Mouse (Mus musculus) forebrain, postnatal 0 days (tissue): Measurements from ENCODE around the gene Asb15. TPM values are rescaled to one million over a fixed set of nuclear protein-coding genes. Genes with fewer than 3 reads are reported as not detected.

ENCODE experiments used
- ATAC-seq: fragments of 200-750 bp; cut with Nextera tagmentation; 2 replicates; pipeline ENCODE4 v1.8.0; 2017; ENCODE audit warnings: mild to moderate bottlenecking, moderate library complexity
- DNase-seq: peaks from one replicate; pipeline ENCODE4 v3.0.0-alpha.2; 2015
- H3K27ac ChIP-seq: fragments of 300-500 bp; sonication (generic); 2 replicates; pipeline ENCODE4 v1.5.1; 2014; ENCODE audit warnings: low read depth, mild to moderate bottlenecking, antibody characterized with exemption, low read length, moderate library complexity, mixed read lengths
- H3K27me3 ChIP-seq: fragments of 300-500 bp; sonication (generic); 2 replicates; pipeline ENCODE4 v1.6.1; 2014; ENCODE audit warnings: mild to moderate bottlenecking, low read length, mixed read lengths; ENCODE audit not compliant: insufficient read depth
- H3K36me3 ChIP-seq: fragments of 300-500 bp; sonication (generic); 2 replicates; pipeline ENCODE4 v1.6.1; 2014; ENCODE audit warnings: mild to moderate bottlenecking, moderate library complexity; ENCODE audit not compliant: insufficient read depth
- H3K4me1 ChIP-seq: fragments of 300-500 bp; sonication (generic); 2 replicates; pipeline ENCODE4 v1.6.1; 2014; ENCODE audit warnings: antibody characterized with exemption; ENCODE audit not compliant: insufficient read depth
- H3K4me2 ChIP-seq: fragments of 300-500 bp; sonication (generic); 2 replicates; pipeline ENCODE4 v1.6.1; 2014; ENCODE audit warnings: low read depth, mild to moderate bottlenecking, moderate library complexity
- H3K4me3 ChIP-seq: fragments of 300-500 bp; sonication (generic); 2 replicates; pipeline ENCODE4 v1.5.1; 2014; ENCODE audit warnings: low read depth, low read length, mixed read lengths
- H3K9ac ChIP-seq: fragments of 300-500 bp; sonication (generic); 2 replicates; pipeline ENCODE4 v1.6.1; 2014; ENCODE audit warnings: mild to moderate bottlenecking
- H3K9me3 ChIP-seq: fragments of 300-500 bp; sonication (generic); 2 replicates; pipeline ENCODE4 v1.6.1; 2016; ENCODE audit warnings: low read length
- CTCF ChIP-seq: sonication (generic); IDR thresholded peaks from 2 replicates; pipeline ENCODE4 v1.5.1; 2016; ENCODE audit warnings: antibody characterized with exemption, control low read depth, low read depth
- WGBS: fragments of 180-500 bp; shearing (Covaris S2); extraction: QIAGEN DNeasy Blood & Tissue Kit; methylation state at CpG from one replicate; pipeline ENCODE4 v1.1.7; 2014; 5-methylcytosine and 5-hydroxymethylcytosine counted together
- polyA plus RNA-seq: library from polyadenylated mRNA; unstranded; fragments of >200 nt; fragmentation: Nextera tagmentation; extraction: Ambion mirVana; gene quantifications from 2 replicates; pipeline ENCODE4 v1.2.1, GENCODE M21; 2015
- total RNA-seq: library from RNA; depleted of rRNA; stranded (reverse); fragments of >200 nt; gene quantifications from 2 replicates; pipeline ENCODE4 v1.2.3, GENCODE M21; 2014

Gene Asb15
- total and polyA plus RNA-seq, 2 experiments from 2014 or later: not detected

DNA sequence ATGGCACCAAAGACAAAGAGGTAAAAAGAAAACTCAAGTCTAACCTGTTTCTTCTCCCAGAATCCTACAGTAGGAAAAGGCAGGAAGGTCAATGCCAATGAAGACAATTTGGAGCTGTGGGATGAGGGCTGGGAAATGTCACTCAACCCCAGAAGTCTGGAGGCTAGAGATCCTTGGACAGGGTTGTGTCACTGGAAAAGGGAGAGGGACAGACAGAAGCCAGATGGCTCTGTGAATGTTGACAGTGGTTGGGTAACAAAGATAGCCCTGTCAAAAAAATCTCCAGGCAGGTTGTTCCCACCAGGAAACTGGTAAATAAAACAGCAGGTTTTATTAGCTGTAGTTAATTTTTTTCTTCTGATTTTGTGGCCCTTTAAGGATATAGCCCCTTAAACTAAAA is 14.4 kb downstream of the Asb15 start:
- DNase-seq (no peak), ATAC-seq (no peak)
- no peak overlapping the region for H3K27ac ChIP-seq
- no peaks in the 10 kb centered on the region for H3K4me1 ChIP-seq
- H3K9me3 ChIP-seq: no peaks in the 10 kb centered on the region
- H3K27me3 ChIP-seq: no peaks in the 10 kb centered on the region
- no peak for TF ChIP-seq CTCF
- no peak overlapping the region for H3K4me2 ChIP-seq
- H3K9ac ChIP-seq: no peak overlapping the region
- no peaks in the 10 kb centered on the region for H3K36me3 ChIP-seq
- H3K4me3 ChIP-seq: no peak overlapping the region

DNA sequence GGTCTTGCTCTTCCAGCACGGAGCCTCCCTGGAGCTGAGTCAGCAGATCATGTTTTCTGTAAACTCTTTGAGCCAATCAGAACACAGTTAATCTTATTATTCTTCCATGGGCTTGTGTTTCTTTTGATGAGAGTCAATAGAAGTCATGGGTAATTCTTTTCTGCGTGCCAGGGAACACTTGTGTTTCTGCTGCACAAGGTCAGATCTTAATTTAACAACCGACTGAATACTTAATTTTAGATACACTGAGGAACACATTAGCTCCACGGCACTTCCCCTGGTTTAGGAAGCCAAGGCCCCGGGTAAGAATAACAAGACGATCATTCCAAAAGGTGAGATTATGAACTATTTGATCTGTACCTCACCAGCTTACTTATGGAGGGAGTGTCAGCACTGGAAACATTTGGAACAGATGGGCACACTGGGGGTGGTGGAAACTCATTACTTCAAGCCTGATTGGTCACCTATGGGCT is 15.2 kb downstream of the Asb15 start:
- 65% methylated on average over 6 of the region's 6 CpGs for WGBS
- no peak overlapping the region for H3K4me3 ChIP-seq
- no peak for DNase-seq
- no peak overlapping the region for H3K4me2 ChIP-seq
- H3K27ac ChIP-seq: no peak overlapping the region
- TF ChIP-seq CTCF: no peak
- H3K9me3 ChIP-seq: no peaks in the 10 kb centered on the region
- ATAC-seq: no peak
- no peaks in the 10 kb centered on the region for H3K36me3 ChIP-seq
- no peak overlapping the region for H3K9ac ChIP-seq
- no peaks in the 10 kb centered on the region for H3K27me3 ChIP-seq
- no peaks in the 10 kb centered on the region for H3K4me1 ChIP-seq

DNA sequence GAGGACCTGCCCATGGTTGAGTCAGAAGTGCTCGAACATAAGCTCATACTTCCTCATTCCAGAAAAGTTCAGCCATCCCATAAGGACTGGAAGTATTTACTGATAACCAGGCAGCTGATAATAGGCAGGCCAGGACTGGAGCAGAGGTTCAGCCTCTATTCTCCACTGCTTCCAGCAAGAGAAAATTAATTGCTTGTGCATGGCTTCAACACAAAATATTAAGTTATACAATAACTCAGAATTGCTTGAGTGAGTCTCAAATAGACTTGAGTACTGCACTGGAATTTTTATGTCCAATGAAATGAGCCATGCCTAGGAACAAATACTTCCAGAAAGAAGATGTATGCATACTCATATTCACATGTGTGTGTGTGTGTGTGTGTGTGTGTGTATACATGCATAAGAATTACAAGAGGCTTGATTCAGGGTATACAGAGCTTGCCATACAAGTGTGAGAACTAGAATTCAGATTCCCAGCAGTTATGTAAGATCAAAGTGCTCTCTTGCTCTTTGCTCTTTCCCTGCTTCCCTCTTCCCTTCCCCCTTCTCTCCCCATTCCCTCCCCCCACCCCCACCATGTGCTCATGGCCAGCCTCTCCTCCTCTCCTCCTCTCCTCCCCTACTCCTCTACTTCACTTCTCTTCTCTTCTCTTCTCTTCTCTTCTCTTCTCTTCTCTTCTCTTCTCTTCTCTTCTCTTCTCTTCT is 18.9 kb downstream of the Asb15 start:
- H3K4me3 ChIP-seq: no peak overlapping the region
- H3K9me3 ChIP-seq: no peaks in the 10 kb centered on the region
- H3K27ac ChIP-seq: no peak overlapping the region
- DNase-seq (no peak), ATAC-seq (no peak)
- no peaks in the 10 kb centered on the region for H3K4me1 ChIP-seq
- TF ChIP-seq CTCF: no peak
- H3K4me2 ChIP-seq: no peak overlapping the region
- WGBS: 90% methylated on average over 1 of the region's 1 CpGs
- H3K36me3 ChIP-seq: no peaks in the 10 kb centered on the region
- H3K27me3 ChIP-seq: no peaks in the 10 kb centered on the region
- H3K9ac ChIP-seq: no peak overlapping the region

DNA sequence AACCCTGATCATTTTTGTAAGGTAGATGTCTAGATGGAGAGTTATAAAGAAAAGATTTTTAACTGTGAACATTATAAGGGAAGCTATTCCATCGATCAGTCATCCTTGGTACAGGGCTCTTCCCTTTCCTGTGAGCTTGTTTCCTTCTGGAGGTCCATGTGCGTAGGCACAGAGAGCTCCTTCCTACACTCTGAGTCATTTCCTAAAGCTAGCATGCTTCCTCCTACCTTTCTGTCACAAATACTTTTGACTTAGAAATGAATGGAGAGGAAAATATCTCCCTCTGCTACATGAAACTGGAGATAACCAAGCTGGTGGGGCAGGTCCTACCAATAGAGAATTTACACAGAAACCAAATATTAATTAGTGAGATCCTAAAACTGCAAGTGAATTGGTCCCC is 21.9 kb downstream of the Asb15 start:
- DNase-seq (no peak), ATAC-seq (no peak)
- H3K4me3 ChIP-seq: no peak overlapping the region
- no peak for TF ChIP-seq CTCF
- H3K4me1 ChIP-seq: no peaks in the 10 kb centered on the region
- no peaks in the 10 kb centered on the region for H3K27me3 ChIP-seq
- H3K27ac ChIP-seq: no peak overlapping the region
- H3K9ac ChIP-seq: no peak overlapping the region
- H3K9me3 ChIP-seq: no peaks in the 10 kb centered on the region
- no peaks in the 10 kb centered on the region for H3K36me3 ChIP-seq
- no peak overlapping the region for H3K4me2 ChIP-seq
- WGBS: 96% methylated on average over 2 of the region's 2 CpGs

DNA sequence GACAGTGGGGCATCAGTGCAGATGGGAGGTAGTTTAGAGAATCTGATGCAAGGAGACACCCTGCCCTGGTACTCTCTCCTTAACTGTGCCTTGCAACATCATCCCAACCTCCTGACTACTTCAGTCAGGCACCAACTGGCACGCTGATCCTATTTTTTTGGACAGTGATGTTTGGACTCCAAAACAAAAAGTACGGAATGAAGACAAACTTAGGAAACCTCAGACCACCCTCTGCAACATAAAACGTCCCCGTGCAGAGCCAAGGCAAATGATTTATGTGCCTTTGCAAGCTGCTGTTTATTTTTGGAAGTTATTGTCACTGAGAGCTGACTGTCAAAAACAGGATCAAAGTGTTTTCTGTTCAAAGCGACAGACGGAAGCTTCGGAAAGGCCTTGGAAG is 24.1 kb downstream of the Asb15 start:
- no peak for TF ChIP-seq CTCF
- 68% methylated on average over 7 of the region's 7 CpGs for WGBS

DNA sequence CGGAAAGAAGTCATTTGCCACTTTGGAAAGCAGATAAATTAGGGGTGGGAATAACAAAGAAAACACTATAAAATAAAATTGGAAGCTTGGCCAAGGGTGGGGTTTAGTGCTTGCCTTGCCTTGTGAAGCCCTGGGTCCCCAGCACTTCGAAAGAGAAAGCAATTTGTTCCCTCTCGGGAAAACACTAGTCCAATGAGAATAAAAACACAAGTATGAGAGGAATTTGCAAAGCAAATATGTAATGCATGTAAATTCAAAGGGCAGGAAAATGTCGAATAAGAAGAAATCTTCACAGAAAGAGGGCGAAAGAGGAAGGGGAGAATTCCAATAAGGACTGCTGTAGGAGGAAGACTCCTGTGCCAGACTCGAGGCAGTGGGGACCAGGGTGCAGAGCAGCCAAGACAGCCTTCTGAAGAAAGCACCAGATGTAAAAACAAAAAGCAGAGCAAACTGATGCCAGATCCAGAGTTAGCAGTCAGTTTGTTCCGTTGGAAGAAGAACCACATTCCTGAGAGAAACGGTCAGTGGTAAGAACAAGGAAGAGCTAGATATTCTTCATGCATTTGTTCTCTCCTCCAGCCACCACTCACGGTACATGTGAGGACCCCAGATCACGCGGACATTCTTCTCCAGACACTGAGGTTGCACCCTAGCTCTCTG is 26.6 kb downstream of the Asb15 start:
- 71% methylated on average over 11 of the region's 11 CpGs for WGBS
- TF ChIP-seq CTCF: no peak
- Histone ChIP-seq H3K4me3 (no peak overlapping the region), H3K36me3 (no peaks in the 10 kb centered on the region), H3K4me1 (no peaks in the 10 kb centered on the region), H3K27me3 (no peaks in the 10 kb centered on the region), H3K9me3 (no peaks in the 10 kb centered on the region), H3K4me2 (no peak overlapping the region), H3K27ac (no peak overlapping the region), H3K9ac (no peak overlapping the region)
- ATAC-seq: no peak
- no peak for DNase-seq

More for the DNA sequence above, 24.1 kb downstream of the Asb15 start:
- no peaks in the 10 kb centered on the region for H3K9me3 ChIP-seq
- H3K4me2 ChIP-seq: no peak overlapping the region
- H3K27me3 ChIP-seq: no peaks in the 10 kb centered on the region
- ATAC-seq: peak; percentile 23; the same call in 1 of the 2 replicates
- no peak overlapping the region for H3K9ac ChIP-seq
- H3K36me3 ChIP-seq: no peaks in the 10 kb centered on the region
- no peak for DNase-seq
- no peak overlapping the region for H3K4me3 ChIP-seq
- H3K27ac ChIP-seq: no peak overlapping the region
- H3K4me1 ChIP-seq: no peaks in the 10 kb centered on the region

DNA sequence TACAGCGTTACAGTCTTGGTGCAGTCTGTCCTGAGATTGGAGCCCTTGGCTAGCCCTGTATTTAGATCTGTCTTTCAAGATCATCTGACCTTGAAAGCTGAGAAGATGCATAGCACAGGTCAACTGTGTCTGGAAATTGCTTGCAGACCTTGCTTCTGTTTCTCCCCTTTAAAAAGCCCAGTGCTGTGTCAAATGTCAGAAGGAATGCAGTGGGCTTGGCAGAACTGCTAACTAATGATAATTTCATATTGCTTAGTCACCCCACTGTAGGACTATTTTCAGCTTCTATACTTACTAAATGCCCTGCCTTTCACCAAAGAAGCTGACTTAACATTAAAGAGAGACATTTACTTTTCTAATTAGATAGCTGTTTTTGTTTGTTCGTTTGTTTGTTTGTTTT is 27.5 kb downstream of the Asb15 start:
- no peak for TF ChIP-seq CTCF
- Histone ChIP-seq H3K9me3 (no peaks in the 10 kb centered on the region), H3K36me3 (no peaks in the 10 kb centered on the region), H3K4me1 (no peaks in the 10 kb centered on the region), H3K4me3 (no peak overlapping the region), H3K9ac (no peak overlapping the region), H3K27me3 (no peaks in the 10 kb centered on the region), H3K4me2 (no peak overlapping the region), H3K27ac (no peak overlapping the region)
- ATAC-seq: no peak
- DNase-seq: no peak
- 89% methylated on average over 2 of the region's 2 CpGs for WGBS
